Mouse (Mus musculus) adrenal gland, adult 2 months (tissue): Measurements from ENCODE around the gene Cobl. TPM values are rescaled to one million over a fixed set of nuclear protein-coding genes. Genes with fewer than 3 reads are reported as not detected.

Experiments
- DNase-seq: peaks from one replicate; pipeline ENCODE4 v3.0.0; 2021
- polyA plus RNA-seq: library from polyadenylated mRNA; depleted of rRNA; stranded (reverse); fragments of >200 nt; gene quantifications from 2 replicates; pipeline ENCODE4 v1.2.3, GENCODE M21; 2012
- total RNA-seq, 2 experiments: library from RNA; stranded (reverse); gene quantifications; 2 replicates each; pipeline ENCODE4 v1.2.3; 2021

Gene Cobl
- total and polyA plus RNA-seq, 3 experiments, result 0.34 to 3.9 (median 3.5) TPM

- no peak for DNase-seq
These were observed 244.9 kb downstream of the Cobl start for GRCm38 (mm10) chr11:12219594-12220530.

GRCm38 (mm10) chr11:12216897-12217296, 247.9 kb downstream of the Cobl start:
- no peak for DNase-seq

GRCm38 (mm10) chr11:12215582-12215981, 249.2 kb downstream of the Cobl start:
- DNase-seq, result no peak

- no peak for DNase-seq
These were observed 256.2 kb downstream of the Cobl start for GRCm38 (mm10) chr11:12208574-12208973.

GRCm38 (mm10) chr11:12205201-12206161, 259.3 kb downstream of the Cobl start:
- DNase-seq, result peak; percentile 6

GRCm38 (mm10) chr11:12199441-12199840, 265.3 kb downstream of the Cobl start:
- DNase-seq, result no peak

GRCm38 (mm10) chr11:12198700-12199349, 265.9 kb downstream of the Cobl start:
- DNase-seq, result peak; percentile 18

- no peak for DNase-seq
These were observed 266.7 kb downstream of the Cobl start for GRCm38 (mm10) chr11:12198017-12198416.

GRCm38 (mm10) chr11:12197542-12197941, 267.2 kb downstream of the Cobl start:
- DNase-seq, result no peak

GRCm38 (mm10) chr11:12195390-12195789, 269.4 kb downstream of the Cobl start:
- no peak for DNase-seq

GRCm38 (mm10) chr11:12193369-12193768, 271.4 kb downstream of the Cobl start:
- DNase-seq, result no peak

- DNase-seq, result no peak
These were observed 273.4 kb downstream of the Cobl start for GRCm38 (mm10) chr11:12191386-12191785.

GRCm38 (mm10) chr11:12190417-12190816, 274.3 kb downstream of the Cobl start:
- no peak for DNase-seq
